19 mouse cellular contexts compared by ENCODE assay signal in genomic region chr9:73030443-73030842, GRCm38 (mm10). TPM values are rescaled to one million over a fixed set of nuclear protein-coding genes. Genes with fewer than 3 reads are reported as not detected.
"Had no signal": no experiment of that assay in that cellular context is flagged by ENCODE, and none has a peak within 500 bp of the region (broad histone marks: within the 10 kb centered on the region; RNA-seq: fewer than 3 reads in every experiment).

No protein-coding gene starts in this region.

- H3K4me3 ChIP-seq: liver, embryonic 15.5 days; lung, embryonic 15.5 days; megakaryocyte, embryonic 14.5 days; midbrain, embryonic 13.5 days; midbrain, embryonic 15.5 days; neural tube, embryonic 12.5 days; stomach, embryonic 15.5 days had no signal

- ATAC-seq: liver, postnatal 0 days; lung, postnatal 0 days; midbrain, embryonic 13.5 days; midbrain, embryonic 15.5 days had no signal

- H3K9me3 ChIP-seq: liver, embryonic 15.5 days; lung, embryonic 15.5 days; megakaryocyte, embryonic 14.5 days; midbrain, embryonic 13.5 days; midbrain, embryonic 15.5 days; neural tube, embryonic 12.5 days; stomach, embryonic 15.5 days had no signal

- H3K27me3 ChIP-seq: liver, embryonic 15.5 days; lung, embryonic 15.5 days; megakaryocyte, embryonic 14.5 days; midbrain, embryonic 13.5 days; midbrain, embryonic 15.5 days; neural tube, embryonic 12.5 days; stomach, embryonic 15.5 days had no signal

- H3K4me2 ChIP-seq: liver, embryonic 15.5 days; lung, embryonic 15.5 days; midbrain, embryonic 11.5 days; midbrain, embryonic 13.5 days; midbrain, embryonic 15.5 days; neural tube, embryonic 12.5 days; stomach, embryonic 15.5 days had no signal

- H3K27ac ChIP-seq: liver, embryonic 15.5 days; lung, embryonic 15.5 days; macrophage; midbrain, embryonic 13.5 days; midbrain, embryonic 15.5 days; neural tube, embryonic 12.5 days; stomach, embryonic 15.5 days; stomach, postnatal 0 days had no signal

- H3K4me1 ChIP-seq: liver, embryonic 15.5 days; lung, embryonic 15.5 days; midbrain, embryonic 13.5 days; midbrain, embryonic 15.5 days; stomach, embryonic 15.5 days had no signal

- DNase-seq: liver, postnatal 0 days; lung, adult 2 months; lung, postnatal 14 days; lung, postnatal 36 days; thymus, adult 2 months; thymus, postnatal 25 days; thymus, postnatal 4 days had no signal

- H3K9ac ChIP-seq: liver, embryonic 15.5 days; liver, postnatal 0 days; lung, embryonic 15.5 days; midbrain, embryonic 13.5 days; midbrain, embryonic 15.5 days; neural tube, embryonic 12.5 days; stomach, embryonic 15.5 days had no signal

RNA-seq across cellular contexts. Expression of gene Ccpg1os, which starts 45.3 kb away (rescaled TPM):
- total RNA-seq: monocyte, adult 5-6 weeks had no signal
